Mouse (Mus musculus) B cell, adult 2 months (primary cell): Measurements from ENCODE around the gene Kcnj10.
A peak's percentile ranks its signal among the peaks of the same experiment; 100 is the strongest.

Source experiments
- DNase-seq, 2 experiments: peaks; one replicate each; pipeline ENCODE4 v3.0.0; 2022

Gene Kcnj10

DNA sequence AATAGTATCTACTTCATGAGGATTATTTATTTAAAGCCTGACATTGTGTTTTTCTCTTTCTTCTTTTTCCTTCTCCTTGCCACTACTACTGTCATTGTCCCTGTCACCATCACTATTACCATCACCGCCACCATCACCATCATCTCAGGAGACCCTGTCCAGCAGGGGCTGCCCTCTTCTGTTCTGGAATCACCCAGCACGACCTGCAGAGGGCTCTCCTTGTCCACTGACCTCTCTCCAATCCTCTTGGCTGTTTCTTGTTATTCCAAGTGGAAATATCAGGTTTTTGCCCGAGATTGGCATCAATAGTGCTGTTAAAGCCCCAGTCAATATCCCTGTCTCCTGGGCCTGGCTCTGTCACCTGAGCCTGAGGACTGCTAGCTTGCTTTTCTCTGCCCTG is 7.5 kb upstream of the Kcnj10 start:
- no peak for DNase-seq

DNA sequence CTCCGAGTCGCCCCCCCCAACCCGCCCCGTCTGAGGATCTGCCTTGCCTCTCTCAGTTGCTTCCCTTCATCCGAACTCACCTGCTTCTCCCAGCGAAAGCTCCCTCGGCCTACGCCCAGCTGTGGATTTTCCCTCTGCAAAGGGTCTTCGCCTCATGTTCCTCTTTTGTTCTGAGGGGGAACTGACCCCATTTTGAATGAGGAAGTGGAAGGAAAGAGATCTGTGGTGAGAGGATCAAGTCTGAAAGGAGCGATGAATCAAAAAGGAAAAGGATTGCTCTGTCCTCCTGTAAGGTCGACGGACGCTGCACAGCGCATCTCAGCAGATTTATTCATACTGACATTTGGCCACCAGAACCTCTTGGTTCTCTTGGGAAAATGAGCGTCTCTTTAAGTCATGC is 5.2 kb upstream of the Kcnj10 start:
- no peak for DNase-seq

DNA sequence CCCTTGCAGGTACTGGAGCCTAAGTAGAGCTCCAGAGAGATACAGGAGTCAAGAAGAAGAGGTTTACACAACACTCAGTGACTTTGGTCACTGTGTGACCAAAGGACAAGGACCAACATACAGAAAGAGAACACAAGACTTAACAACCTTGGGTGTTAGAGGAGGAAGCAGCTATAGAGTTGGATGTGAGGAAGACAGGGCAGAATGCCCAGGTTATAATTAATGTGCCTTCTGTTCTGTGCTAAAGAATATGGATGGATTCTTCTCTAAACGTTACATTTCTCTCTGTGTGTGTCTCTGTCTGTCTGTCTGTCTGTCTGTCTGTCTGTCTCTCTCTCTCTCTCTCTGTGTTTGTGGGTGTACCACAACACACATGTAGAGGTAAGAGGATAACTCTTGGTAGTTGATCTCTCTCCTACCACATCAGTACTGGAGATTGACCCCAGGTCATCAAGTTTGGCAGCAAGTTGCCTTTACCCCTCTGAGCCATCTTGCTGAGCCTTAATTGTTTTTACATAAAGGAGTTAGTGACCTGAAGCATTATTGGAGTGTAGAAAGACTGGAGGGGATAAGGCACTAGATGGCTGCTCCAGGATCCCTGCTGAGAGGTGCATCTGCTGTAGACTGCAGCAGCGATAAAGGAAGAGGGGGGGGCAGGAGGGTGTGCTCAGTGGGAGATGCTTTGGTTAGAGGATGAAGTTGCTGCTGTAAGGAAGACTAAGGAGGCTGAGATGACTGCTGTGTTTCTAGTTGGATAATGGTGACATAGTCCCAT is 3.4 kb upstream of the Kcnj10 start:
- no peak for DNase-seq

DNA sequence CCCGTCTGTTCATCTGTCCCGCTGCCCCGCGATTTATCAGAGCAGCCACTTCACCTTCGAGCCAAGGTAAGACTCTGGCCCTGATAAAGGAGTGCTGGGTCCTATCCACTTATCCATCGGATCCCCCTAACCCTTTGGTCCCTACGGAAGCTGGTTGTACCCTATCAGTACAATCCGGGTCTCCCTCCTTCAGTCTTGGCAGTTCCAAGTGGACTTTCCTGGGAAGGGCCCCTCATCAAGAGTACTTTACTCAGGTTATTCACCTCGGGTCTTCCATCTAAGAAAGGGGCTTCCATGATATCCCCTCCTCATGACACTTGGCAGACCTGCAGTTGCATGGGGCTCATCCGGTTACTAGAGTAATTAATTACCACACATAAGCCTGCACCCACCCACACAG is 376 bp downstream of the Kcnj10 start:
- no peak for DNase-seq

DNA sequence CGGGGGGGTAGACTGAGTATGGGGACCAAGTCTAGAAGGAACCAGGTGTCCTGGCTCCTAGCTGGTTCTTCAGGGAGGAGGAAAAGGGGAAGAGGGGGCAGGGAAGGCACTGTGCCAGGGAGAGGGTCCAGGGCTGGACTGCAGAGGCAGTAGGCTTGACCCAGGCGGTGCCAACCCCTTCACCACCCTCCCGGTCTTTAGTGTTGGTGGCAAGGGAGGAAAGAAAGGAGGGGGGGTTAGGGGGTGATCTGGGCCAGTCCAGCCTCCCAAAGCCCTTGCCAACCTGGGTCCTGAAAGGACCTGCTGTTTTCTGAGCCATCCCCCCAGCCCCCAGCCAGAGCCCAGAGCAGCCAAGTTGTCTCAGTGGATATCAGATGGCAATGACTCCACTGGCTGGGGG is 1.7 kb downstream of the Kcnj10 start:
- DNase-seq, result no peak

DNA sequence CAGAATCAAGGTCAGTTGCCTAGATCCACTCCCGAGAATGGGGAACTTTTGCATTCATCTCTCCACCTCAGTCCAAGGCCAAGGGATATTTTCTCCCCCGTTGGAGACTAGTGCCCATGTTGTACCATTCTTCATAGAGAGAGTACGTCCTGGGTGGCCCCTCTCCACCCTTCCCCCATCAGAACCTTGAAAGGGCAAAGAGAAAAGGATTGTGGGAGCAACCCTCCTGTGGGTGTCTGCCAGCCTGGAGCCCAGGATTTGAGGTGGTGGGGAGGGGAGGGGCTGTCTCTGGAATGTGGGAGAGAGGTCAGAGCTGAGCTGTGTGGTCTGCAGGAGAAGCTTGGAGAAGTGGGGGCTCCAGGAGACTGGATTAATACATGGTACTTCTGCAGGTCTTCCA is 2.9 kb downstream of the Kcnj10 start:
- no peak for DNase-seq

DNA sequence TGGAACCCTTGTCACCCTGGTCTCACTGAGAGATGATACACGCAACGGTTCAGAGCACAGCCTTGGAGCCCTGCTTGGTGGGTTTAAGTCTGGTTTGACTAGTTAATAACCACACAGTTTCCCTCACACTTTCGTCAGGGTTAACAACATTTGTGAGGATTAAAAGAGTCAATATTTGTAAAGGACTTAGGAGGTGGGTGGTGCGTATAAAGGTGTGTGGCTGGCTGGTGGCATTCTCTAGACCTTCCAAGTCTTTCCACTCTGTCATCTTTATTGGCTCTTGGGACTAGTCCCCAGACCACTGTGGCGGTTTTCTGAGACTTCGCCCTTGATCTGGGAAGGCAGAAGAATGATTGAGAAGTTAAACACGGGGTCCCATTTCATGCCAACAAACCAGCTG is 3.8 kb downstream of the Kcnj10 start:
- no peak for DNase-seq

DNA sequence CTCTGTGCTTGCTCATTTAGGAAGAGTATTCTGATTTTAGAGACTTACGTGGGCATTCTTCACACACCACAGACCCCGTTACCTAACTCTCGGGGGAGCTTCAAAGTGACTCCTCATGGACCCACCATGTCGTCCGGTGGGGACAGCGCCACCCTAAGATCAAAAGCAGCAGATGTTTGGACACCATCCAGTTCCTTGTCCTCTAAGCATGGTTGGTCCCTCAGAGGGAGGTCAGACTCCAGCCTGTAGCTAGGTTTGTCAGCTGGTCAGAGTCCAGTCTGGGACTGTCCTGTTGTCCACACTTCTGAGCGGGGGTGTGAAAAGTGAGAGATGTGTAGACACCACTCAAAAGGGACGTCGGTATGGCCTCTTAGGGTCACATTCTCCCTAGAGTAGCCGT is 5.7 kb downstream of the Kcnj10 start:
- DNase-seq, result no peak

DNA sequence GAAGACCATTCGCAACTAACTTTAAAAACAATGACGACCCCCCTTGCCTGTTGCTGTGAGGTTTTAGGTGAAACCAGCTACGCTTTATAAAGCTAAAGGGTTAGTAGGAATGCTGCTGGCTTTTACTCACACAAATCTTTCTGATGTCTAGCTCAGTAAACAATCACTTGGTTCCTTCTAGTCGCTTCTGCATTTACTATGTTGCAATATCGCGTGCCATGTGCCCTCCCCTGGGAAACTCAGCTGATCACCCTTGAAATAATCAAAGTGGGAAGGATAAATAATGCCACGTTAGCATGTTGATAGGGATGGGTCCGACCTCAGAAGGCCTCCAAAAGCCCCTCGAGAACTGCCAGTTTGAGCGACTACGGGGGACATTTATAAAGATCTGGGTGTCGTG is 6.4 kb downstream of the Kcnj10 start:
- DNase-seq, result no peak

DNA sequence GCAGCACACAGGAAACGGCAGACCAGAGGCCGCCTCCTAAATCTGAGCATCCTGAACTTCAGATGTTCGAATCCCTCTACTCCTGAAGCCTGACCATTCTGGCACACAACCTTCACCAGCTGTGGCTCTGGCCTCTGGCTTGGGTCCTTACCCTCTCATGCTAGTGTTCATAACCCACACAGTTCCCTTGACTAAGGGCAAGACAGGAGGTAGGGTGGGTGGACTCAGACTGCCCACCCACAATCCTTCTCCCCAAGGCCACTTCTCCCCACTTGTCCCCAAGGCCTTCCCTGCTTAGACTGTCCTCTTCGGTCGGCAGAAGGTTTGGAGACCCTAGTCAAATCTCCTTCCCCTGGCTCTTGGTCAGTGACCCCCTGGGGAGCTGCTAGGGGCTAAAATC is 8.5 kb downstream of the Kcnj10 start:
- DNase-seq, result no peak

DNA sequence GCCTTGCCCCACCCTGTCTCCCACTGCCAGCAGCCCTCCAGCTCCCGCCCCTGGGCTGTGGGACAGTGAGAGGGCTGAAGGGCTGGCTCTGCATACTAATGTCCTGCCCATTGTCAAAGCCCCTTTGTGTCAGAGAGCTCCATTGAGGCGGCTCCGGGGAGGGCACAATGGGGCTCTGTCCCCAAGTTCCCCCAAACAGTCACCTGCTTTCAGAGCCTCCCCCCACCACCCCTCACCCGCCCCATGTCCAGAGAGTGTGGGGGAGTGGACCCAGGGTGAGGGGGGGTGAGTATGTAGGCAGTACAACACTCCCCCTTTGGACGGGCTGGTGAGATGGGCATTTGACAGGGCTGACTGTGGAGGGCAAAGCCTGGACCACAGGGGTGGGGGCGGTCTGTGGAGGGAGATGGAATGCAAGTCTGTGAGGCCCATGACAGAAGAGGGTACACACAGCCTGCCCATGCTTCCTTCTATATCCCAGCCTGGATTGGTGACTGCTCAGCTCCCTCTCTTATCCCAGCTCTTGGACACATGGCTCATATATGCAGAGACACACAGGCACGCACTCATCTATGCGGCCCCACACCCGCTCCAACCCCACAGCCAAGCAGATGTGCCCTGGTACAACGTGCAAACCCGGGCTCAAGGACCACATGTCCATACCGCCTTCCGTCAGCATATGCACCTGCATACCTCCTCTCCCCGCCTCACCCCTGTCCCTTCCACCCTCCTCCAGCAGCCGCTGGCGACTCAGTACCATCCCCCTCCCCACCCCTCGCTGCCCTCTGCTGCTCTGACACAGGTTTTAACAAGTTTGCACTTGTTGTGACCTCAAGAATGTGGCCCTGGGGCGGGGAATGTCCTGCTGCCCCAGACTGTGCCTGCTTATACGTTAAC is 9.2 kb downstream of the Kcnj10 start:
- DNase-seq, result no peak

DNA sequence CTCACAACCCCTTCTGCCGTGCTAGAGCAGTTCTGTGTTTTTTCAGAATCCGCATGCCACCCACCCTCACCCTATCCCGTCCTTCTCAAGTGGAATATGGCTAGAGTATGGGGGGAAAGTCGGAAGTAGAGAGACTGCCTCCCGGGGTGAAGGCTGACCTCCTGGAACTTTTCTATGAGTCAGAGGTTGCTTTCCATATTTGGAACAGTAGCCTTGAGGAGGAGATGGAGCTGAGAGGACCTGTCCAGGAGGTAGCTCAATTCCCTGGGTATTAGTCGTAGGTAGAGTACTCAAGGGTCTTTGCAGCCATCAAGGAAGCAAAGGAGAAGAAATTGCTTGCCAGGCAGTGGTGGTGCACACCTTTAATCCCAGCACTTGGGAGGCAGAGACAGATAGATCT is 11.0 kb downstream of the Kcnj10 start:
- DNase-seq, result no peak

DNA sequence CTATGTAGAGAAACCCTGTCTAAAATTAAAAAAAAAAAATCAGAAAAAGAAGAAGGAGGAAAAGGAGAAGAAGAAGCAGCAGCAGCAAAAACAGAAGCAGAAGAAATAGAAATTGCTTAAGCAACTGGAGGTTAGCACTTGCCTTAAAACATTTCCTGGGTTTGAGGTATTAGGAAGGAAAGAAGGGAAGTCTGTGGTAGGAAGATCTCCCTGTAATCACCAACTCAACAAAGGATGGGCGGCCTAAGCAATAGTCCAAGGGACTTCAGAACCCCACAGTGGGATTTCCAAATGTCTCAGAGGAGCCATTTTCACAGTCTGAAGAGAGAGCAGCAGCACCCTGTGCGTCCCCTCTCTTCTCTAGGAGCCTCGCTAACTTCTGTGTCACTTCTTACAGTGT is 11.4 kb downstream of the Kcnj10 start:
- no peak for DNase-seq

DNA sequence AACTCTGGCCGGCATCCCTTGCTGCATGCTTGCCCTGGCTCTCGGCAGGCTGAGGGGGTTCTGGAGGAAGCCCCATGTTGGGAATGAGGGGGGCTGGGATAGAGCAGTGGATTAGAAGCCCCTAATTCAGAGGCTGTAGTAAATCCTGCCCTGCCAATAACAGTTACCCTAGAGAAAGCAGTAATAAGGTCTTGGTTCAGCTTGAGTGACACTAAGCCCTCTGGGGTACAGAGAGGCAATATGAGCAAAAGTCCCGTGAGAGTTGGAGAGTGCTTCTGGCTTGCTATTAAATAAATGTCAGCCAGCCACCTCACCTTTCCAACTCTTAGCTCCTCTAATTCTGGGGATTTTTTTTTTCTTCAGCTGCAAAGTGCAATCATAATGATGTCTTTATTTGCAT is 14.3 kb downstream of the Kcnj10 start:
- DNase-seq, result no peak

DNA sequence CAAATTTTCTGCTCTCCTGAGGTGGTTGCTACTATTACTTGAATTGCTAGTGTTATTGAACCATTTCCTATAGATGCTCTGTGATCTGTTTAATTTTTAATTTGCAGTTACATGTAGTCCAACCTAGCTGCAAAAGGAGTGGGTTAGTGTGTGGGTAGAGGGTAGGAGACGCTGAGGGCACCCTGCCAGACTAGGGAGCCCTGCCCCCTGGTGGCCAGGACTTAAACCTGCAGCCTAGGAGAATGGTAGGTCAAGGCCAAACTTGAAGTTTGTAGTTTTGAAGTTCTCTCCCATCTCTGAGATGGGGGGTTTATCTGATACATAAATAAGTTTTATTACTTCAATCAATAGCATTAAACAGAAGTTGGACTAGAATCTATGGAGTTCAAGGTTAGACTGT is 16.5 kb downstream of the Kcnj10 start:
- peak; percentile 79 to 80 for DNase-seq

DNA sequence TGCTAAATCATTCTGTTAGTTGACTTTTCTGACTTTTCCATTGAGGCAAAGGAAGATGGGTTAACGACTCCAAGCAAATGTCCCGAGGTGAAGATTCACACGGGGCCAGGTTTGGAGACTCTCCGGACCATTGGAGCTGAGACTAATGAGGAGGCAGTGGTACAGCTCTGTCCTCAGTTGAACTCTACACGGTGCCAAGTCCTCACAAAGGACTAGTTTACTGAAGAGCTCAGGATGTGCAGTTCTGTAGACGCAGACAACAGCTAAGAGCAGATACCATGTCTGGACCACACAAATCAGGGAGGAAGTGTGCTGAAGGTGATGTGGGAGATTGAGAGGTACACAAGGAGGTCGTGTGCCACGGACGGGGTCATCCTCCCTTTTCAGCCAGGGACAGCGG is 17.3 kb downstream of the Kcnj10 start:
- no peak for DNase-seq

DNA sequence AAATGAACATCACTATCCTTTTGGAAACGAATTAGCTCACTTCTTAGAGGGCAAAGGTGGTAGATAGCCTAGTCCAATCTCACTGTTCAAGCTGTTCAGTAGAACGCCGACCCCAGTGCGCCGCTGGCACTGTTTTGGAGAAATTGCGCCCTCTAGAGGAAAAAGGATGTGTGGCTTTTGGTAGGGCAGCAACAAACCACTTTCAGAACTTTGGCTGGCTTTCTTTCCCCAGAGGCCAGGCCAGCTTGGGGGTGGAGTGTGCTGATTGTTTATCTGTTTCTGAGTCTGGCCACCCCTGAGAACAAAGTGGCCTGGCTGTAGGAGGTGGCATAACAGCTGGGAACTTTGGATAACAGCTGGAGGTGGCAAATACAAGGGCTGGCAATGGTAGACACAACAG is 23.7 kb downstream of the Kcnj10 start:
- DNase-seq, result peak; percentile 49 to 51

DNA sequence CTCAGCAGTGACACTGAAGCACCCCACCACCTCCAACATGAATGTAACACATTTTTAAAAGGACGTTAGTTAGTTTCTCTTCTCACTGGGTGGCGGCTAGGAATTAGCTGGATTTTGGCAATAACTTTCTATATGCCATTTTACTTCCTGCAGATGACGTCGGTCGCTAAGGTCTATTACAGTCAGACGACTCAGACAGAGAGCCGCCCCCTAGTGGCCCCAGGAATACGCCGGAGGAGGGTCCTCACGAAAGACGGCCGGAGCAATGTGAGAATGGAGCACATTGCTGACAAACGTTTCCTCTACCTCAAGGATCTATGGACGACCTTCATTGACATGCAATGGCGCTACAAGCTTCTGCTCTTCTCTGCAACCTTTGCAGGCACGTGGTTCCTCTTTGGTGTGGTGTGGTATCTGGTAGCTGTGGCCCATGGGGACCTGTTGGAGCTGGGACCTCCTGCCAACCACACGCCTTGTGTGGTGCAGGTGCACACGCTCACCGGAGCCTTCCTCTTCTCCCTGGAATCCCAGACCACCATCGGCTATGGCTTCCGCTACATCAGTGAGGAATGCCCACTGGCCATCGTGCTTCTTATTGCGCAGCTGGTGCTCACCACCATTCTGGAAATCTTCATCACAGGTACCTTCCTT is 27.9 kb downstream of the Kcnj10 start:
- peak; percentile 84 to 86 for DNase-seq

DNA sequence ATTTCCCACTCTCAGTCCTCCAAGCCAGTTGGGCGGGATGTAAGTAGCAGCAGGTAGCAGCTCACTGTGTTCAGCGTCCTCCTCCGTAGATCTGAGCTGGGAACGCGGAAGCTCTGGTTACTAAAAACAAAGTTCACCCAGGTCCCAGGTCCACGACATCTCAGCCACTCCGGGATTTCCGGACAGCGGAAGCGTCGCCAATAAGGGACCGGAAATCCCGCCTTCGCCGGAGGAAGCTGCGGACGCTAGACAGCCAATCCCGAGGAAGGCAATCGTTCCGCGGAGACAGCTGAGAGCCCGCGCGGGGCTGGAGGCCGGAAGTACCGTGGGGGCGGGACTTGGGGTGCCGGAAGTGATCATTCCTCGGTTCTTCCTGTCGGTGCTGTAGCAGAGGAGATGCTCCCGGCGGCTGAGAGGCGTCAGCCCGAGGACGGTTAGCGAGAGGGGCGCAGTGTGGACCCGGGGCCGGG is 35.2 kb downstream of the Kcnj10 start, which contains the start of gene Pigm:
Pigm (plus strand) TSS at position 349 of the 470 bp plus-strand sequence.
- DNase-seq, result peak; percentile 99

DNA sequence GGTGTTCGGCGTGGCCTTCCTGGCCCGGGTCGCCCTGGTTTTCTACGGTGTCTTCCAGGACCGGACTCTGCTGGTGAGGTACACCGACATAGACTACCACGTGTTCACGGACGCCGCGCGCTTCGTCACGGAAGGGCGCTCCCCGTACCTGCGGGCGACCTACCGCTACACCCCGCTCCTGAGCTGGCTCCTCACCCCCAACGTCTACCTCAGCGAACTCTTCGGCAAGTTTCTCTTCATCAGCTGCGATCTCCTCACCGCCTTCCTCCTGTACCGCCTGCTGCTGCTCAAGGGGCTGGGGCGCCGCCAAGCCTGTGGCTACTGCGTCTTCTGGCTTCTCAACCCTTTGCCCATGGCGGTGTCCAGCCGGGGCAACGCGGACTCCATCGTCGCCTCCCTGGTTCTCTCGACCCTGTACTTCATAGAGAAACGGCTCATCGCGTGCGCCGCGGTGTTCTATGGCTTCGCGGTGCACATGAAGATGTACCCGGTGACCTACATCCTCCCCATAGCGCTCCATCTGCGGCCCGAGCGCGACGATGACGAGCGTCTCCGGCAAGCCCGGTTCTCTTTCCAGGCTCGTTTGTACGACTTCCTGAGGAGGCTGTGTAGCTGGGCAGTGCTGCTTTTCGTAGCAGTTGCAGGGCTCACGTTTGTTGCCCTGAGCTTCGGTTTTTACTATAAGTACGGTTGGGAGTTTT is 35.9 kb downstream of the Kcnj10 start:
- DNase-seq, result peak; percentile 44 to 53

DNA sequence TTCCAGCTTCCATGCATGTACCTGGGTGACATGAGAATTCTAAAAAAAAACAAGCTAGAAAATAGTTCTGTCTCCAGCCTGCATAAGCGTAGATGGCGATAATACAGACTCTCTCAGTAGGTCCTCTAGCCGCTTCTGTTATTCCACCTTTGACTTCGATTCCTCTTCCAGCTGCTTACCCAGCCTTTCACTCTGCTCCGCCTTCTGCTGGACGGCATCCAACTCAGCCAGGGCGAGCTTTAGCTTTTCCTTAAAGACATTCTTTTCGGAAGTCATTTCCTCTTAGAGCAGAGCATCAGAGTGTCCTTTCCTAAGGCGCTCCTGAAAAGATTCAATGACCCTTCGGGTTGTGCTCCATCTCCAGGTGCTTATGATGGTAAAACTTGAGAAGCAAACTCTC is 39.1 kb downstream of the Kcnj10 start:
- no peak for DNase-seq

DNA sequence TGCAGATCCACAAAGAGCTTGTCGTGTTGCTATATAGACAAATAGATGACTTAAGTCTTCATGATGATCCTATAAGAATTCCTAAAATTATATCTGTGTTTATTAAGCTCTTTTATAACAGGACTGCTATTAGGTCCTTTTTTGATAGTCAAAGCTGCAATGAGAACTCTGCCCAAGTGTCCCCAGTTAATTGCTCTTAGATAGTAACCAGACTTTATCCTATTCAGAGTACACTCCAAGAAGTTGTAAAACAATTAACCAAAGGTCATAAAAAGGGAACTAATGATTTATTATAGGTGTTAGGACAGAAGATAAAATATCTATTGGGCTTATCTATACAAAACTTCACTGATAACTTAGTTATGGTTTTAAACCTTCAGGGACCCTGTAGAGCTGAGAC is 41.1 kb downstream of the Kcnj10 start:
- DNase-seq, result no peak

DNA sequence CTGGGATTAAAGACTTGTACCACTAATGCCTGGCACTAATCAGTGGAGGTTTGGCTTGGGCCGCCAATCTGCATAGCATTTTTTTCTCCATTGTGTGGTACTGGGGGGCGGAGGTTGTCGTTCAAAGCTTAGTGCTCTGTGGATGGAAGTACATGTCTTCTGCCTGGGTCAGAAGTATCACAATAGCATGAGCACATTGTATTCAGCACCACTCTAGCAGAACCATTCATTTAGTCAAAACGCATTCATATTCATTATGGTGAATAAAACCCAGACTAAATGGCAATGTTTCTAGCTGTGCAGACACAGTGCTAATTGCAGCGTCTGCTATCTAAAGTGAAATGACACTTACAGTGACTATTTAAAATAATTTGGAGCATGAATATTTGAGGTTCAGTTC is 46.2 kb downstream of the Kcnj10 start:
- DNase-seq, result no peak
